Mouse (Mus musculus): ENCODE measurements around the gene Gm10352. TPM values are rescaled to one million over a fixed set of nuclear protein-coding genes. Genes with fewer than 3 reads are reported as not detected.
"Not testable (repeated sequence)": the region's sequence is repeated elsewhere in the genome, so short reads cannot be mapped to it uniquely, and the experiment has no call there.

Gm10352 gene
- not detected for total RNA-seq (2018; cell fraction: chromatin; rRNA removed)
- not detected for total RNA-seq (2018; cell fraction: cytosol; rRNA removed)
- total RNA-seq (2018; cell fraction: nucleus; rRNA removed) = not detected
- not detected in 3 replicates for polyA plus RNA-seq (2018)

GRCm38 (mm10) chrY:2900689-2901088 is at the start of gene Gm10352:
TSS of gene Gm10352 (plus strand) at chrY:2900989.
- not testable (repeated sequence) for H3K4me3 ChIP-seq (ENCODE audit: inconsistent target); H3K79me2 ChIP-seq (ENCODE audit: inconsistent target); H3K27ac ChIP-seq; H3K36me3 ChIP-seq (ENCODE audit: inconsistent target)
- WGBS (ENCODE audit: missing documents) = no CpG with 5 or more reads among the region's 9 CpGs

- not testable (repeated sequence) for H3K79me2 ChIP-seq (ENCODE audit: inconsistent target); H3K36me3 ChIP-seq (ENCODE audit: inconsistent target); H3K27ac ChIP-seq; H3K4me3 ChIP-seq (ENCODE audit: inconsistent target)
- WGBS (ENCODE audit: missing documents) = no CpG with 5 or more reads among the region's 9 CpGs
Observed at GRCm38 (mm10) chrY:2932282-2932681, 31.5 kb downstream of the Gm10352 start, which contains the start of gene Gm29289. TSS of gene Gm29289 (plus strand) at chrY:2932582.

Other genes starting within 250 kb of the Gm10352 start
- gene Sry, start 237.3 kb upstream of the Gm10352 start, polyA plus RNA-seq (2018) = not detected in 3 replicates
- not detected in 3 replicates for gene H2al2b, start 180.3 kb upstream of the Gm10352 start, polyA plus RNA-seq (2018)
- gene Gm4064, start 104.8 kb upstream of the Gm10352 start, polyA plus RNA-seq (2018) = not detected in 3 replicates
- gene Rbmy, start 70.3 kb upstream of the Gm10352 start, polyA plus RNA-seq (2018) = not detected in 3 replicates
- gene Gm10256, start 70.3 kb upstream of the Gm10352 start, polyA plus RNA-seq (2018) = not detected in 3 replicates
- gene Gm29289, start 31.6 kb downstream of the Gm10352 start, polyA plus RNA-seq (2018) = not detected in 3 replicates

All from macrophage (primary cell).